Mouse (Mus musculus) left cerebral cortex, adult 9 months (tissue): ENCODE measurements around the gene Trrap.

Source experiments
- DNase-seq, 2 experiments: peaks; one replicate each; pipeline ENCODE4 v3.0.0; 2022; ENCODE audit warnings: low spot score in 2 of 2

The Trrap gene

DNA sequence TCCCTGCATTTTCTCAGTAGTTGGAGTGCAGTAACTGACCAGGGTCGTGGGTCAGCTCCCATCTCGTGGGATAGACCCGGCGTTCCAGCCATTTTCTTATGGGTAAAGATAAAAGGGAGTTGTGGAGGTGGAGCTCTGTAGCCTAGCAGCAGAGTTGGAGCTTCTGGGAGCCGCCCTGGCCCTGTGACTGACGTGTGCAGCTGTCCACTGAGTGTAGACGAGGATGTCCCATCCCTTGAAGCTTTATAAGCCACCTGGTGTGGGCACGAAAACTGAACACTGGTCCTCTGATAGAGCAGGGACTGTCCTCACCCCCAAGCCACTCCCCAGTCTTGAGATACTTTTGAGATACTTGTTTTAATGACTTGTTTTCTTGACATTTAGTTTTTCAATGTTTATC, 13.1 kb downstream of the Trrap start:
- no peak for DNase-seq

DNA sequence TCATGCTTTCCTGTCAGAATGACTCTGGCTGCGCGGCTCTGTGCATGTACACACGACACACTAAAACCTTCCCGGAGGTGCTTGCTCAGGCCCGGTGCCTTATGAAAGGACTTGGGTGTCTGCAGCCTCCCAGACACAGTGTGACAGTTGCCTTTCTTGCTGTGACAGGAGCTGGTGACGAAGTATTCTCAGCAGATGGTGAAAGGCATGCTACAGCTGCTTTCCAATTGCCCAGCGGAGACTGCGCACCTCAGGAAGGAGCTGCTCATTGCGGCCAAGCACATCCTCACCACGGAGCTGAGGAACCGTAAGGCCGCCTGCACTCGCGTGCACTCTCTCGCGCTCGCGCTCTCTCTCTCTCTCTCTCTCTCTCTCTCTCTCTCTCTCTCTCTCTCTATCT, 18.9 kb downstream of the Trrap start:
- DNase-seq: peak in 1 of 2 experiments; percentile 25

DNA sequence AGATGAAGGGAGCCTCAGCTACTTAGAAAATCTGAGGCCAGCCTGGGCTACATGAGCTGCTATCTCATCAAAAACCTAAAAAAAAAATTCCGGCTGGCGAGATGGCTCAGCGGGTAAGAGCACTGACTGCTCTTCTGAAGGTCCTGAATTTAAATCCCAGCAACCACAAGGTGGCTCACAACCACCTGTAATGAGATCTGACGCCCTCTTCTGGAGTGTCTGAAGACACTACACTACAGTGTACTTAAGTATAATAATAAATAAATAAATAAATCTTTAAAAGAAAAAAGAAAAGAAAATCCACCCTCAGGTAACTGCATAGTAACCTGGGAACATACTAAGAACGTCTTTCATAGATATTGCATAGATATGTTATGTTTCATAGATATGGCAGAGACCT, 25.8 kb downstream of the Trrap start:
- no peak for DNase-seq

DNA sequence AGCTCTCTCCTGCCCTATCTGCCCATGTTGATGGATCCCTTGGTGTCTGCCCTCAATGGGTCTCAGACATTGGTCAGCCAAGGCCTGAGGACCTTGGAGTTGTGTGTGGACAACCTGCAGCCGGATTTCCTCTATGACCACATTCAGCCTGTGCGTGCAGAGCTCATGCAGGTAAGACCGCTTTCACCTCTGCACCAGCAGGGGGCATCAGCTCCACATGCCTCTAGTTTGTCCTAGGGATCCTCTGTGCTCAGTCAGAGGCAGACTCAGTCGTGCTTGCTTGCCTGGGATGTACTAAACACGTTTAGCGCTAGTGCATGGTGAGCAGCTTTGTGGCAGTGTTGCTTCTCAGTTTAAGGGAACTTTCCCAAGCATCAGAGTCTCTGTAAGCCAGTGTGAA, 27.2 kb downstream of the Trrap start:
- peak in 1 of 2 experiments; percentile 34 for DNase-seq

DNA sequence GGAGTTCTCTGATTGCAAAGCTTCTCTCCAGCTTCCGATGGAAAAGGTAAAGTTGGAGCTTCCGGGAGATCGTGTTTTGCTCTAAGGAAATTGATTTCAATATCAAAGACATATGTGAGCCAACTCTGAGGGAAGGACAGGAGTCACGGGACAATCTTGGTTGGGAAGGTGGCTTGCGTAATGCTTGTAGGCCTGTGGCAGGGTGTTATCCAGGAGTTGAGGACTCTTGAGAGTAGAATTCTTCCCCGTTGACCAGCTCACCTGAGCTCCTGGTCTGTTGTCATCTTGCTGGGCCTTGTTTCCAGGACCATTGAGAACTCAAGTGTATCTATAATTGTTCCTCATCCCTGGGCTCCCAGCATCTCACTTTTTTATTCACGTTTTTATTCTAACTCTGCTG, 29.6 kb downstream of the Trrap start:
- no peak for DNase-seq

DNA sequence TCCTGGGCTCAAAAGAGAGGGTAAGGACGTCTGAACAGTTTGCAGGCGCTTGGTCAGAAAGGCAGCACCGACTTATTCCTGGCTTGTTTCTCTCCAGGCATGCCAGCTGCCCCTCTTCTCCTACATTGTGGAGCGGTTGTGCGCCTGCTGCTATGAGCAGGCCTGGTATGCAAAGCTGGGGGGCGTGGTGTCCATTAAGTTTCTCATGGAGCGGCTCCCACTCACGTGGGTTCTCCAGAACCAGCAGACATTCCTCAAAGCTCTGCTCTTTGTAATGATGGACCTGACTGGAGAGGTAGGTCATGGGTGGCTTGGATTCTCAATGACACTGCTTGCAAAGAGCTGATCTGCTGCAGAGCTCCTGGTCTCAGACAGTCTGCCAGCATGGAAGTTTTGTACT, 35.5 kb downstream of the Trrap start:
- DNase-seq: no peak

DNA sequence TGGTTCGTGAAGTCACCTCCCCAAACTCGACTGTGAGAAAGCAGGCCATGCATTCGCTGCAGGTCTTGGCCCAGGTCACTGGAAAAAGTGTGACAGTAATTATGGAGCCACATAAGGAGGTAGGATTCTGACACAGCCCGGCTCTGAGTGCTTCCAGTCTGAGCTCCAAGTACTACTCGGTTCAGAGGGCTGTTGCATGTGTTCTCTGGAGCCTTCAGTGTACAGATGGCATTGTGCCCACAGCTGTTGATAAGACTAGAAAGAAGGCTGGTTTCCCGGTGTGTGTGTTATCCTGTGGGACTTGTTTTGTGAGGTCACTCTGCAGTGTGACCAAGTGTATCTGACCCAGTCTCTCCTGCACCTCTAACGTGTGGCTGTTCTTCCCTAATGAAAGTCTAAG, 36.6 kb downstream of the Trrap start:
- no peak for DNase-seq

DNA sequence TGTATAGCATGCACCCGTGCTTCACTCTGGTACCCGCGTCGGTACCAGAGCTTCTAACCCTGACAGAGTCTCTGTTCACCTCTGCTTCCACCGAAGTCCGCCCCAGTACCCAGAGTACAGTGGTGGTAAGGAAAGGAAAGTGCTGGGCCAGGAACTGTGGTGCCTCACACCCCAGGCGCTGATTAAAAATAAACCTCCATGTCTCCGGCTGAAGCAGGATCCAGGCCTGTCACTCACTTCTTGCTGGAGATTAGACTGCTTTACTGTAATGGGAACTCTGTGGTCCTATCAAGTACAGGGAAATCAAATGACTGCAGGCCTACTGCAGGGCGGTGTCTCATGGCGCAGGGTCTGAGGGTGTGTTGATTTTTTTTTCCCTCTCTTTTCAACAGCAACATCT, 39.4 kb downstream of the Trrap start:
- DNase-seq: no peak

DNA sequence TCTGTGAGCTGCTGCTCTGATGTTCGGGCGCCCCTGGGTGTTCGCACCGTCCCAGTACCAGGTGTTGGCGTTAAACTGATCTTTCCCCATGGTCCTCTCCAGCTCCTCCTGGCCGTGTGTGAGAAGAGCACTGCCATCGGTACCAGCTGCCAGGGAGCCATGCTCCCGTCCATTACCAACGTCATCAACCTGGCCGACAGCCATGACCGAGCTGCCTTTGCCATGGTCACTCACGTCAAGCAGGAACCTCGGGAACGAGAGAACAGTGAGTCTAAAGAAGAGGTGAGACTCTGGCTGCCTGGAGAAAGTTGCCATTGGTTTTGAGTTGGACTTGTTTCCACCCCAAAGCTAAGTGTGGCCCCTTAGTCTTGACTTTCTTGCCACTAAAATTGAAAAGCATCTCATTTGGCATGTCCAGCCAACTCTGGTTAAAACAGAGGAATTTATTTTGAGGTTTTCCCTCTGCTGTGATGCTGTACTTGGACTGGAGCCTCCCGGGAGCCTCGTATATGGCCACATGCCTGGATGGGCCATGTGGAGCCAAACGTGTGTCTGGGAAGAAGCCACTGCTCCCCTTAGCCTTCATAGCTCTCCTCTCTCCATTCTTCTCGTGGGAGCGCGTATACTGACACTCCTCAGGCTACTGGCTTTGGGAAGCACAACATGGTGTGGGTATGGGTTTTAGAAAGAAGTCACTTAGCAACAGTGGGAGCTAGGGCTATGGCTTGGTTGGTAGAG, 61.0 kb downstream of the Trrap start:
- DNase-seq: peak in 1 of 2 experiments; percentile 39

DNA sequence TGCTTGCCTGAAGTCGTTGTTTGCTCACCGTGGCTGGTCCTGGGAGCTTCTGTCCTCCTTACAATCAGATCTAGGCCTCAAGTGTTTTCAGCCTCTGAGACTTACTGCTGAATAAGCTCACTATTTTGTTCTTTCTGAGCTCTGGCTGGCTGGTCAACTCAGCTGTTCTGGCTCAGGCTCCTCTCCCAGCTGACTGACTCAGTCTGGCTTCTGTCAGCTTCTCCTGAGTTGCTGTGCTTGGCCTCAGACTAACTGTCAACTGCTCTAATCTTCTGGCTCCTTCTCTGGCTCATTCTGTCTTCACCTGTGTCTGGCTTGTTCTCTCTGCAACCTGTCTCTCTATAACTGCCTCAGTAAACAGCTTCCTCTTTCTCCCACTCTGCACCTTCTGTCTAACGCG, 62.1 kb downstream of the Trrap start:
- peak in 1 of 2 experiments; percentile 23 for DNase-seq

DNA sequence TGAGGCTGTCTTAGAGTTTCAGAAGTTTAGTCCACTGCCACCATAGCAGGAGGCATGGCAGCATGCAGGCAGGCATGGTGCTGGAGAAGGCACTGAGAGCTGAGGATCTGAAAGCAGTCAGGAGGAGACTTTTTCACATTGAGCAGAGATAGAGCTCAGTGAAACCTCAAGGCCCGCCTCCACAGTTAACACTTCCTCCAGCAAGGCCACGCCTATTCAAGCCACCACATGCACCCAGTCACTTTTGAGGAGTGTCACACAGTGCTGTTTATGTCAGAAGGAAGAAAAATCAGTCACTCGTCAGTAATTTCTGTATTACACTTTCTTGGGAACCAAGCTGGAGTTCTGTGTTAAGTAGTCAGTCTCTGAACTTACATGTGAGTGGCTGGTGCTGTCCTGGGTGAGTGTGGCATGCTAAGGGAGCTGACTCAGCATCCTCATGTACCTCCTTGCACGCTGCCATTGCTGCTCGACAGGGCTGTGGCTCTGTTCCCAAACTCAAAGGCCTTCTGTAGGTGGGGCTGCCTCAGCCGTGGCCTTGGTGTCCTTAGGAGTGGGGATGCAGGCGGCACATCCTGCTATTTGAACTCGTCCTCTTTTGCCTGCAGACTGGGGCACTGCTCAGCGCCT, 64.4 kb downstream of the Trrap start:
- DNase-seq: no peak

DNA sequence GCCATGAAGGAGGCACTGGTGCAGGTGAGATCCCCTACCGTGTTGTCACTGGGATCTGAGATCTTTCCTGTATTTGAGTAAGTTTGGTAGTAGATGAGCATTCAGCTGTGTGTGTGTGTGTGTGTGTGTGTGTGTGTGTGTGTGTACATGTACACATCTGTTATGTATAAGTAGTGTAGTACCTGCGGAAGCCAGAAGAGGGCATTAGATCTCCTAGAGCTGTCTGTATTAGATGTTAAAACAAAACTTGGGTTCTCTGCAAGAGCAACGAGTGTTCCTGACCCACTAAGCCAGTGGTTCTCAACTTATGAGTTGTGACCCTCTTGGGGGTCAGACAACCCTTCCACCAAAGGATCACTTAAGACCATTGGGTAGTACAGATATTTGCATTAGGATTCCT, 68.6 kb downstream of the Trrap start:
- peak in 1 of 2 experiments; percentile 47 for DNase-seq

DNA sequence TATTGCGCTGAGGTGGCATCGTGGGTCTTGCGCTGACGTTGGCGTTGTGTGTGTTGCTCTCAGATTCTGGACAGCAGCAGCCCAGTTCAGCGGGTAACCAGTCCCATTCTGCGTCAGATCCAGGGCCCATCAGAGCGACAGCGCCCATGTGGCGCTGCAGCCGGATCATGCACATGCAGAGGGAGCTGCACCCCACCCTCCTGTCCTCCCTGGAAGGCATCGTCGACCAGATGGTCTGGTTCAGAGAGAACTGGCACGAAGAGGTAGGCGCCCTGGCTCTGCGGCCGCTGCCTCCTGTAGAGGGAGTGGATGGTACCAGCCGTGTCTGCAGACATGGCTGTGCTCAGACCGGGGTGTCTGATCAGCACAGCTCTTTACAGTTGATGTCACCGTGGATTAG, 77.8 kb downstream of the Trrap start:
- no peak for DNase-seq

DNA sequence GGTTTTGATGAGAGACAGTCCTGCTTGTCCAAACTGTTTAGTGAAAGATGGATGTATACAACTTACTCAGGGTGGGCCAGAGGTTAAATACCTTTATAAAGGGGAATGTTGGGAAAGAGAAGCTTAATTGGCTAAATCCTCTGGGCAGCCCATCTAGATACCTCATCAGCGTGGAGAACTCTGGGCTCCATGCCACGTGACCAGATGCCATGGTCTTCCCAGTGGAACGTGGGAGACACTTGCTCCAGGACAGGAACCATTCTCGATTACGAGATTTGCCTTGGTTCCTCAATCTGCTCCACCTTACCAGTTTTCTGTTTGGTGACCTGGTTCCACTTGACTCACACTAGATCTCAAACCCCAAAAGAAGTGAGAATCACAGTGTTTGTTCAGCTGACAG, 81.2 kb downstream of the Trrap start:
- DNase-seq: no peak

DNA sequence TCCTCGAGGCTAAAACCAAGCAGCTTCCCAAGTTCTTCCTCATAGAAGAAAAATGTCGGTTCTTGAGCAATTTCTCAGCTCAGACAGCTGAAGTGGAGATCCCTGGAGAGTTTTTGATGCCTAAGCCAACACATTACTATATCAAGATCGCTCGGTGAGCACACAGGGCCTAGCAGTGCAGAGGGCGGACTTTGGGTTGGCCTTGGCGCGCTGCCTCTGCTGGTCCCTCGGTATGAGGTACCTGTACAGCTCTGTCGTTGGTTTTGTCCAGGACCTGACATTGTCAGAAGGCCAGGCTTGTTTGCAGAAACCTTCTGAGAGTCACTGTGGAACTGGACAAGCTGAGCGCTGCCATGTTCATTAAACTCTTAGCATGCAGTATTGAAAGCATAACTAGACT, 82.4 kb downstream of the Trrap start:
- DNase-seq: no peak

DNA sequence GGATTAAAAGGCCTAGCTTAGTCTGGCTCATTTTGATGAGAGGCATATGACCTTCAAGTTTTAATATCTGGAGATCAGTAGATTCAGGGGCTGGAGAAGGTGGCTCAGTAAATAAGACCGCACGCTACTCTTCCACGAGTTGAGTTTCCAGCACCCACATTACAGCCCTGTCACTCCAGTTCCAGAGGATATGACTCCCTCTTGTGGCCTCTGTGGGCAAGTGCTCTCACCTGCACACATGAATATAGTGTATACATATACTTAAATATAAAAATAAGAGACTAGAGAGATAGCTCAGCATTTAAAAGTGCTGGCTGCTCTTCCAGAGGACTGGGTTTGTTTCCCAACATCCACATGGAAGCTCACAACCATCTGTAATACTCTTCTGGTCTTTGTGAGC, 84.3 kb downstream of the Trrap start:
- no peak for DNase-seq

DNA sequence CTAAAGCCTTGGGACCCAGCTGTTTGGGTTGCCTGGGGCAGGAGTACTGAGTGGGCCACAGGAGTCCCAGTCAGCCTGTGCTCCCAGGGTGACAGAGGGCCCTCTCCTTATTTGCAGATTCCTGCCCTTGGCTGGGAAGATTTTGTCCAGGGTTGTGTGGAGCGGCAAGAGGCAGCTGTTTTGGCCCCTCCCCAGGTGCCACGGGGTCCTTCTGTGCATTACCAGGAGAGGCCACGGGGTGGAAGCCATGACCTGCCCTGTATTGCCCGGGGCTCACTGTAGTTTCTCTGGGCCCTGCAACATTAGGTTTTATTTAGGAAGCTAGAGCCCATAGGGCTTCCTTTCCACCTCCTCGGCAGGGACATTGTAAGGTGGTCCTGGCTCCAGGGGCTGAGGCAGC, 86.4 kb downstream of the Trrap start:
- no peak for DNase-seq

DNA sequence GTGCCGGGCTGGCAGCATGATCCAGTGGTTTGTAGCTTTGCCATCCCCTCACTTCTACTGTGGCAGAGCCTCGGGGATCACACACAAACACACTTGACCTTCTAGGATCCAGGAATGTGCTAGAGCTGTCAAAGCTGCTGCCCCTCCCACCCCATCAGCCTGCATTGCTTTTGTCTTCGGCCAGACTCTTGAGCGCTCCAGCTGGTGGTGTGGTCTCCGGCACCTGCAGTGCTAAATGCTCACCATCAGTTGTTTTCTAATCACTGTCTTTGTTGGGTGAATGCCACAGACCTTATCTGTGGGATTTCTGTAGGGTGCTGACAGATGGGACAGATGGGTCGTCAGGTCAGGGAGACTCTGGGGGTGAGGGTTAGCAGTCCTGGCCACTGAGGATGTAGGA, 88.4 kb downstream of the Trrap start:
- DNase-seq: no peak

DNA sequence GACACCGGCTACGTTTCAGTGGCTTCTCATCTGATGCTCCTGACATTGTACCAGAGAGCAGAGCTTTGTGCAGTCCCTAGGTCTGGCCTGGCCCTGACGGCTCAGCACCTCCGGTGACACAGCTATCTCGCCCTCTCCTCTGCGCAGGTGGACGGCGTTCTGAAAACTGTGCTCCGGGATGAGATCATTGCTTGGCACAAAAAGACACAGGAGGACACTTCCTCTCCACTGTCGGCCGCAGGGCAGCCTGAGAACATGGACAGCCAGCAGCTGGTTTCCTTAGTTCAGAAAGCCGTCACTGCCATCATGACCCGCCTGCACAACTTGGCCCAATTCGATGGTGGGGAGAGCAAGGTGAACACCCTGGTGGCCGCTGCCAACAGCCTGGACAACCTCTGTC, 91.0 kb downstream of the Trrap start:
- no peak for DNase-seq

DNA sequence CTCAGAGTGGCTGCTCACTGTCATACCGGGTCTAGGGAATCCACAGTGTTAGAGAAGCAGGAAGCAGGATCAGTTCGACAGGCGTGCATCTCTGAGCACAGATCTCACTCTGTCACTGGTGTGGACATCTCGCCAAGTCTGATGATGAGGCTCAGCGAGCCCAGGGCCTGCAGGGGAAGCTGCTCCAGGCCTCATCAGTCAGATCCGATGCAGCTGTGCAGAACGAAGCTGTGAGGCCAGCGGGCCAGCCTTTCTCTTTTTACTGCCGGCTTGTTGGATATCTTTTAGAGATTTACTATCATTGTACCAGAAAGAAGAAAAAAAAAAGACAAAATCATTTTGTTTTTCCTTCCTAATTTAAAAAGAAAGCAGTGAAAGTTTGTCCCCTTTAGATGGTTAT, 91.8 kb downstream of the Trrap start:
- no peak for DNase-seq

DNA sequence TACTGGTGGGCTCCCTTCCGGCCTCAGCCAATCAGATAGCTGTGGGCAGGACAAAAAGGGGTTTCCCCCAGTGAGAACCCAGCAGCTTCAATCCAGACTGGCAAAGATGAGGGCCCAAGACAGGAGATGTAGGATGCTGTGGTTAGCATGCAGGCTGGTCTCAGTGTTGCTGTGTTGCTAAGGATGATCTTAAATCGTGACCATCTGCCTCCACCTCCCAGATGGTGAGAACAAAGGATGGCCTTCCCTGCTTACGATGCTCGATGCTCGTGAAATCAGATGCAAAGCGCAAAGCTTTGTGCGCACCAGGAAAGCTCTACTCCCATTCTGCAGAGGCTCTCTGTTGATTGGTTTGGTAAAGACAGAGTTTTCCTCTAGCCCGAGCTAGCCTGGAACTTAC, 93.4 kb downstream of the Trrap start:
- peak in 1 of 2 experiments; percentile 36 for DNase-seq

DNA sequence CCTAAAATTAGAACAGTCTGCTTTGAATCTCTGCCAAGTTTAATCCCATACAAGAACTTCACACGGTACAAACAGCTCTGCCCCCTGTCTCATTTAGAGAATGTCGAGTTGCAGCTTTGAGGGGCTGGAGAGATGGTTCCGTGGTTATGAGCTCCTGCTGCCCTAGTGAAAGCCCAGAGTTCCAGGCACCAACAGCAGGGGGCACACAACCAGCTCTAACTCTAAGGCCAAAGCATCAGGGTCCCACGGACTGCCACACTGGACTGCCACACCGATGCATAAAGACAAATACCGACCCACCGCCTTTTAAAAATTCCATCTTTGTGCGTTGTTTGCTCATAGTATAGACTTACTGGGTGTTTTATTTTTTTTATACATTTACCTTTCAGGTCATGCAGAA, 99.4 kb downstream of the Trrap start:
- no peak for DNase-seq

DNA sequence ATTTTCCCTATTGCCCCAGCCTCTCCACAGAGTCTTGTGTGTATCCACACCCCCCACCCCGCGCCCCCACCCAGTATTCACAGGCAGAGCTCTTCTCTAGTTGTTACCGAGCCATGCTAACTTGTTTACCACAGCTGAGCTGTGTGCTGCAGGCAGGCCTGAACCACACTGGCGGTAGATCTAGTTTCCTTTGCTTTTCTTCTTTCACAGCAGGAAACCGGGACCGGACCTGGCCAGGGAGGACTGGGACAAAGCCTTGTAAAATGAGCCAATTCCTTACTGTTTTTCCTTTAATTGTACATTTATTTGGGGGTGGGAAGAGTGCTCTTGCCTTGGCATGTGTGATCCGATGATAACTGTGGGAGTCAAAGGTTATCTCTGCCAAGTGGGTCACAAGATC, 101.9 kb downstream of the Trrap start:
- no peak for DNase-seq

DNA sequence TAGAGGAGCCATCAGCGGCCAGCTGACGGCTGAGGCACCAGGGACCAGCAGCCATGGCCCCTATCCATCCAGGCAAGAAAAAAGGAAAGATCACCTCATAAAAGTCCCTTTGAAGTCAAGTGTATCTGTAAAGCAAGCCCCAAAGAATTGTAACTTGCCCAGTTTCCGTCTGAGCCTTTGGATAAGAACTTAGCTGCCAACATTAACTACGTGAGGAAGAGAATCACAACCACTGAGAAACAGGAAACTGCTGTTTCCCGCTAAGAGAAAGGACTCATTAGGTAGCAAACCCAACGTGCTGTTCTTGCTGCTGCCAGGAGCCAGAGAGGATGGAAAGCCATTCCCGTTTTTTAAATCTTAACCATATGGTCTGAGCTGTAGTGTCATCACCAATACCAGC, 103.2 kb downstream of the Trrap start:
- no peak for DNase-seq
